ENCODE assay signal across 8 mouse cellular contexts in the genomic region with DNA sequence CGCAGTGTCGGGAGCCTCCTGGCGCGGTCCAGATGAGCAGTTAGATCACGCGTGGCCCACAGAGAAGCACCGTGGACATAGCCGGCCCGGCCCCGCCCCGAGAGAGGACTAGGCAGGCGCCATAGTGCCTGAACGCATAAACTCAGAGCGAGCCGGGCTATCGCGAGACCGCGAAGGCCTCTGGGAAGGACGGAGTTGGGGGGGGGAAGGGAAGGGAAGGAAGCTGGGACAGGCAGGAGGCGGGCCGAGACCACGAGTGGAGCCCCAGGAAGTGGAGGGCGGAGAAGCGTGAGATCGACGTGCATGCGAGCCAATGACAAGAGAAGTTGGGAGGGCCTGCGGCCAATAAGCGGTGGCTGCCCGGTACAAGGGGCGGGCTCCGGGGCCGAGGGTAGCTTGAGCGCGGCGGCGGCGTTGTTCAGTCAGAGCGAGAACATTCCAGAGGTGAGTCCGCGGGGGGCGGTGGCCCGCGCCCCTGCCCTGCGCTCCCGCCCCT. TPM values are rescaled to one million over a fixed set of nuclear protein-coding genes. Genes with fewer than 3 reads are reported as not detected.
DNase-seq lines count a peak whose midpoint lies in the region; ATAC-seq and TF ChIP-seq lines count a peak whose summit lies in the region.

TSS of gene Eif5 (plus strand) at position 221 of the 496 bp plus-strand sequence.

- no peaks in the 10 kb centered on the region for H3K27me3 ChIP-seq in kidney, embryonic 14.5 days (ENCODE audit: control insufficient read depth, insufficient read depth, low read length)
- no peaks in the 10 kb centered on the region for H3K27me3 ChIP-seq in limb, embryonic 15.5 days

- peak; percentile 66; the same call in 1 of the 2 replicates for TF ChIP-seq POLR2A in bone marrow macrophage, adult 2 months (IDR thresholded peaks at IDR 0.05; ENCODE audit: borderline replicate concordance, low read depth, low read length)
- peak; percentile 89 for TF ChIP-seq POLR2A in embryonic fibroblast, embryonic 13.5 days (IDR thresholded peaks at IDR 0.05; ENCODE audit: low read depth, low read length)

- peak within 1 kb of the TSS; percentile 71 for H3K4me2 ChIP-seq in kidney, embryonic 14.5 days (replicated peaks; ENCODE audit: low read depth, low read length)
- H3K4me2 ChIP-seq in limb, embryonic 15.5 days, result peak within 1 kb of the TSS; percentile 67

- peak within 1 kb of the TSS; percentile 97 for H3K4me3 ChIP-seq in bone marrow macrophage, adult 2 months (ENCODE audit: insufficient read depth, low read length)
- H3K4me3 ChIP-seq in embryonic fibroblast, embryonic 13.5 days (ENCODE audit: insufficient read depth, low read length), result peak within 1 kb of the TSS; percentile 85
- peak within 1 kb of the TSS; percentile 68 for H3K4me3 ChIP-seq in kidney, embryonic 14.5 days (ENCODE audit: low read length)
- peak within 1 kb of the TSS; percentile 91 for H3K4me3 ChIP-seq in limb, embryonic 15.5 days

- H3K4me1 ChIP-seq in bone marrow macrophage, adult 2 months (ENCODE audit: control insufficient read depth, insufficient read depth, low read length), result peaks cover 31% of the 10 kb centered on the region
- peaks cover 8% of the 10 kb centered on the region for H3K4me1 ChIP-seq in embryonic fibroblast, embryonic 13.5 days (ENCODE audit: control insufficient read depth, insufficient read depth, low read length)
- peaks cover 38% of the 10 kb centered on the region for H3K4me1 ChIP-seq in kidney, embryonic 14.5 days (ENCODE audit: control insufficient read depth, insufficient read depth, low read length)
- H3K4me1 ChIP-seq in limb, embryonic 15.5 days, result peaks cover 40% of the 10 kb centered on the region

- no peaks in the 10 kb centered on the region for H3K9me3 ChIP-seq in kidney, embryonic 14.5 days (ENCODE audit: control insufficient read depth, low read length)
- H3K9me3 ChIP-seq in limb, embryonic 15.5 days, result no peaks in the 10 kb centered on the region

- 0% methylated on average over 41 of the region's 47 CpGs for WGBS in kidney, embryonic 14.5 days
- 0% methylated on average over 39 of the region's 47 CpGs for WGBS in limb, embryonic 15.5 days

- peak within 1 kb of the TSS; percentile 99 for H3K9ac ChIP-seq in kidney, embryonic 14.5 days (ENCODE audit: low read depth, low read length)
- H3K9ac ChIP-seq in limb, embryonic 15.5 days, result peak within 1 kb of the TSS; percentile 97

- H3K36me3 ChIP-seq in kidney, embryonic 14.5 days (ENCODE audit: control insufficient read depth, insufficient read depth, low read length), result peaks cover 40% of the 10 kb centered on the region
- H3K36me3 ChIP-seq in limb, embryonic 15.5 days, result peaks cover 36% of the 10 kb centered on the region

- H3K27ac ChIP-seq in bone marrow macrophage, adult 2 months (ENCODE audit: insufficient read depth, low read depth, low read length), result peak within 1 kb of the TSS; percentile 96
- H3K27ac ChIP-seq in embryonic fibroblast, embryonic 13.5 days (ENCODE audit: insufficient read depth, low read length), result peak within 1 kb of the TSS; percentile 92
- H3K27ac ChIP-seq in kidney, embryonic 14.5 days (ENCODE audit: low read depth, low read length), result peak within 1 kb of the TSS; percentile 97
- H3K27ac ChIP-seq in limb, embryonic 15.5 days, result peak within 1 kb of the TSS; percentile 97

- peak; percentile 99 for ATAC-seq in kidney, embryonic 14.5 days (ENCODE audit: low FRiP score, low TSS enrichment)
- ATAC-seq in limb, embryonic 15.5 days (ENCODE audit: insufficient number of reproducible peaks, low FRiP score, low TSS enrichment, low read depth), result peak; percentile 99

- no peak for TF ChIP-seq CTCF in bone marrow macrophage, adult 2 months (IDR thresholded peaks at IDR 0.05; ENCODE audit: low read depth, low read length)
- TF ChIP-seq CTCF in embryonic fibroblast, embryonic 13.5 days (IDR thresholded peaks at IDR 0.05; ENCODE audit: borderline replicate concordance, insufficient read depth, low read length), result no peak

- DNase-seq in A20 (ENCODE audit: low read depth, low spot score), result peak; percentile 100
- peak; percentile 99 for DNase-seq in heart, adult 9 months (ENCODE audit: low spot score in 2 of 2)
- peak; percentile 98 for DNase-seq in monocyte, adult 2 months (ENCODE audit: low read depth in 1 of 2, low spot score in 2 of 2)
- DNase-seq in spleen, postnatal 36 days (ENCODE audit: low spot score in 2 of 2), result peak; percentile 99

RNA-seq across cellular contexts. Expression of gene Eif5, which starts in this region (rescaled TPM):
- 147 and 151 TPM in 2 replicates for polyA plus RNA-seq in bone marrow macrophage, adult 2 months (2012; ENCODE audit: insufficient read depth, insufficient read length, missing spikeins)
- polyA plus RNA-seq in embryonic fibroblast, embryonic 13.5 days (2011; ENCODE audit: insufficient read length, low read depth, missing spikeins), result 357 and 363 TPM in 2 replicates
- polyA plus RNA-seq in kidney, embryonic 14.5 days (2014; fragmentation: Nextera tagmentation; extraction: Ambion mirVana), result 605 and 611 TPM in 2 replicates
- polyA plus RNA-seq in limb, embryonic 15.5 days (2015; fragmentation: Nextera tagmentation; extraction: Ambion mirVana), result 473 and 511 TPM in 2 replicates

Comparison
In these comparisons a context has a peak if more than half of its experiments do, and no peak if none do; other contexts are left out.
1. Peak in every context shown above with its lines: DNase-seq, ATAC-seq, H3K4me3 ChIP-seq and H3K27ac ChIP-seq.